Mouse (Mus musculus) heart, postnatal 14 days (tissue): ENCODE data around the gene Meox1. TPM values are rescaled to one million over a fixed set of nuclear protein-coding genes. Genes with fewer than 3 reads are reported as not detected.

ENCODE experiments used
- DNase-seq, 2 experiments: peaks; one replicate each; pipeline ENCODE4 v3.0.0; 2021 to 2022
- intact Hi-C: fragments of 180-260 bp; cut with DNase I; formaldehyde crosslinking; loops from one replicate; pipeline ENCODE4 v1.15.1; 2025
- total RNA-seq, 2 experiments: library from RNA; stranded (reverse); gene quantifications; 2 replicates each; pipeline ENCODE4 v1.2.3; 2021

The Meox1 gene
- total RNA-seq, 2 experiments from 2014 or later, result 13.4 to 18.0 TPM

DNA sequence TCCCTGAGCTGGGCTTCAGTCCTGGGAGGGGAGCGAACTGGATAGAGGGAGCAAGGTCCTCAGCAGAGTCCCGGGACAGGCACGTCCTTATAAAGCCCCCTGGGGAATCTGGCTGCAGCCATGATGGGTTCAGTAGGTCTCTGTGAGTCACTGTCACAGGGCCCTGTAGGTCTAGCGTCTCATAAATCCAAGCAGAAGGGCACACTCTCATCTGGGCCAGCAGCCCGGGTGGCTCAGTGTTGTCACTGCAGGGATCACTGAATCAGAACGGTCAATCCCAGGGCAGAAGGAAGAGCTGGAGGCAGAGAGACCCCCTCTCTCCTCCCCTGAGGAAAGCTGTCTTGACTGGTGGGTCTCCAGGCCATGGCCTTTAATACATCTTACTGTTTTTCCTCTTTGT, 14.6 kb upstream of the Meox1 start:
- no peak for DNase-seq
- intact Hi-C loops, result no loop called here

DNA sequence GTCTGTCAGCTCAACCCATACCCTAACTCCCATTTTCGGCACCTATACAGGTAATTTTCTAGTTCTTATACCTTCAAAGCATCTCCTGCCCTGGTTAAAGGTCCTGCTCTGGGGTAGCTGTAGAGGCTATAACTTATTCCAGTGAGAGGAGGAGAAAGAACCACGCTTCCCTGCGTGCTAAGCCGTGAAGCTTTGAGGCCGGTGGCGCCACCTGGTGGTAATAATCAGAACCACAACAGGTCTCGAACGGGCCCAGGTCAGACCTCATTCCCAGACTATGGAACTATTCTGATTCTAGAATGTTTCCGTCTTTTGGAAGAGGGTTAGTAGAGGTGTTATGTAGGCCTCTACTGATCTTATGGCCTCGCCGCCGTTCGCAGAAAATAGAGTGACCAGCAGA, 10.9 kb upstream of the Meox1 start:
- DNase-seq, result peak; percentile 85 to 93
- intact Hi-C loops, result loop anchor here (1.0 kb wide), 1 partner anchor 92 kb away; no protein-coding TSS in a partner anchor

DNA sequence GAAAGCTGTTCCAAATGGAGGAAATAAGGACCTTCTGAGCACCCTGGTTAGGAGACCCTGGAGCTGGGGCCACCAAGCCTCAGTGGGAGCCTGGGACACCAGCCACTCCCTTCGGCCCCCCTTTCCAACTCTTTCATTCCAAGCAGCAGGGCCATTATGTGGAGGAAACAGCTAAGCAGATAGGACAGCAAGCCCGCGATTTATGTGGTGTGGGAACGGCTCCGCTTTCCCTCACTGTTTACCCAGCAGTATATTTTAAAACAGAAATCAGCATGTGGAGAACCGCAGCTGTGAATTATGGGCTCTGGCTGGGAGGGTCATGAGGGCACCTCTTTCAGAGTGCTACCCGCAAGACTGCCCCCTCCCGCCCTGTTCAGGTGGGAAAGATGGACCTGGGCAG, 7.1 kb upstream of the Meox1 start:
- intact Hi-C loops, result loop anchor here (5.0 kb wide), 1 partner anchor 49 kb away; no protein-coding TSS in a partner anchor

DNA sequence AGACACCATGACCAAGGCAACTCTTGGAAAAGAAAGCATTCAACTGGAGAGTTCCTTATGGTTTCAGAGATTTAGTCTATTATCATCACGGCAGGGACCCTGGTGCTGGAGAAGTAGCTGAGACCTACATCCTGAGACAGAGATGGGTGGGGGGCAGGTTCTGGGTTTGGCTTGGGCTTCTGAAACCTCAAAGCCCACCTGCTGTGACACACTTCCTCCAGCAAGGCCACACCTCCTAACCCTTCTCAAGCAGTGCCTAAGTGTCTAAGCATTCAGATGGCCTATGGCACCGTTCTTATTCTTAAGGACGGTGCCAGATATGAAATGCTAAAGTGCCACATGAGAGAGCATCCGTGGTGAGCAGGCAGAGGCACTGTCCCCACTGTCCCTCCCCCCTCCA, 4.2 kb upstream of the Meox1 start:
- intact Hi-C loops, result no loop called here
- DNase-seq, result no peak

More for the DNA sequence above, 7.1 kb upstream of the Meox1 start:
- no peak for DNase-seq

DNA sequence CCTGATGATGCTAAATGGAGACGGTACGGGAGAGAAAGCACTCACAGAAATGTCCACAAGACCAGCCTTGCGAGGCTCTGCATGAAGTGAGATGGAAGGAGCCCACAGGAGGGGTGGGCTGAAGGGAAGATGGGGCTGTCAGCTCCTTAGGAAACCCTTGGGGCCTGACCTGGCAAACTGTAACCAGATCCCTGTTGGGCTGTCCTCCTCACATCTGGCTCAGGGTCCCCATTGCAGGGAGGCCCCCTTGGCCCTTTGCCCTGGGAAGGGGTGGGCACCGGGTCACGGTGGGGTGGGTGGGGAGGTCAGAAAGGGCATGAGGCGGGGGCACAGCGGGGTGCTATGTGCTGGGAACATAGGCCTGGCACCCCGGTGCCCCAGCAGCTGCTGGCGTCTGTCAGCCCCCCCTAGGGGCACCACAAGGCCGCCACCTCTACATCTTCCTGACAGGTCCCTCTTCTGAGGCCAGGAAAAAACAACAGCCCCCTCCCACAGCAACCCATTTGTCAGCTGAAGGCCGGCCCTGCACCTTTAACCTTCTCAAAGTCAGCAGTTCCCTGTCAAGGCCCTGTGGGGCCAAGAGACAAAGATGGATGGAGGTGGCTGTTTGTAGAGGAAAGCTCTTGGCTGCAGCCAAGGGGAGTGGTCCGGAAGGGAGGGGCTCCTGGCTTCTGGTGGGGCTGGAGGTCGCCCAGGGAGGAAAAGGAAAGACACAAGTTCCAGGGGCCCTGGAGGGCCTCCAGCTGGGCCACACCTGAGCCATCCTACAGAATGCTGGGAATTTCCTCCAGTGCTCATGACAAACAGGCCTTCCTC, 2.6 kb upstream of the Meox1 start:
- intact Hi-C loops, result loop anchor here (2.0 kb wide), 1 partner anchor 14 kb away; no protein-coding TSS in a partner anchor
- peak; percentile 48 to 64 for DNase-seq

DNA sequence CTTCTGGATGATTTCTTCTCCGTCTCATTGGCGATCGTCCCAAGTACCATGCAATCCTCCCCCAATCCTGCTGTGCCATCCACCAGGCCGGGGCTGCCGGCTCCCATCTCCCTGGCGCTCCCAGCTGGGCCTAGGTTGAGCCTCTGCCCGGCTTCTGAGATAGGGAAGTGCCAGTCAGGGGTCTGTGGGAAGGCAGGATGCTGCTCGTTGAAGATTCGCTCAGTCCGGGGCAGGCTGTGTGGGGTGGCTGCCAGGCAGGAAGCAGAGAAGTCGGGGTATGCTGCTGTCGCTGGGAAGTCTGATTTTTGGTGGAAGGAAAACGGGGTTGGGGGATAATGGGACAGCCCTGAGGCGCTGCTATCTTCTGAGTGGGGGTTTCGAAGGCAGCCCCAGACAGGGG, 614 bp downstream of the Meox1 start:
- intact Hi-C loops, result no loop called here

DNA sequence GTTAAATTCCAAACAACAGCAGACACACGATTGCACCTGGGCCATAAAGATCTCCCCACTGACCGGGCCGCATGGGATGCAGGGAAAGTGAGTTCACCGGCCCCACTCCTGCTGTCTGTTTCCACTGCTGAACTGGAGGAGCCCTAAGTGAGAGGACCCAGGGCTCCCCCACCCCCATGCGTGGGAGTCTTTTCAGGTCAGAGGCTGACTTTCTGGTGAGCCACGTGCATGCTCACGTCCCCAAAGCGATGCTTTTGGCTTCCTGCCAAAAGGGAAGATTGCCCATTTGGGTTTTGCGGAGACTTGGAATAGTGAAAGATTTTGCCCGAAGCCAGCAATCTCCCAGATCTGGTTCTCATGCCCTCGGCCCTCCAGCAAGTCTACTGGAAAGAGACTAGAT, 2.7 kb downstream of the Meox1 start:
- peak; percentile 41 to 48 for DNase-seq
- intact Hi-C loops, result no loop called here

More for the DNA sequence above, 614 bp downstream of the Meox1 start:
- peak in 1 of 2 experiments; percentile 56 for DNase-seq

DNA sequence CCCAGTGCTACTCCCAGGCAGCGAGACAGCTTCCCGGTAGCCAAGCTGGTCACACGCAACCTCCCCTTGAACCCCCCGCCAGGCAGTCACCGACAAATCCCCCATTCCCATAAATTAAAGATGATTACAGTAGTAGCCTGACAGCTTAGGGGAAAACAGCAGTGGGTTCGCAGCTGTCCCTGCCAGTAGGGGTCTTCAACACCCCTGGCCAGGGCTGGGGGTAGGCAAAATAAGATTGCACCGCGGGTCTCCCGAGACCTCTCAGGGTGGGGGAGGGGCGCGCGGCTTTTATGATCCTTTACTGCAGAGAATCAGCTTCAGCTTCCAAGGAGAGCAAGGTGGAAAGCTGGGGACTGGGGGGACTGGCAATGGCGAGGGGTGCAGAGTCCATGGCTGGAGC, 4.4 kb downstream of the Meox1 start:
- intact Hi-C loops, result no loop called here
- no peak for DNase-seq

DNA sequence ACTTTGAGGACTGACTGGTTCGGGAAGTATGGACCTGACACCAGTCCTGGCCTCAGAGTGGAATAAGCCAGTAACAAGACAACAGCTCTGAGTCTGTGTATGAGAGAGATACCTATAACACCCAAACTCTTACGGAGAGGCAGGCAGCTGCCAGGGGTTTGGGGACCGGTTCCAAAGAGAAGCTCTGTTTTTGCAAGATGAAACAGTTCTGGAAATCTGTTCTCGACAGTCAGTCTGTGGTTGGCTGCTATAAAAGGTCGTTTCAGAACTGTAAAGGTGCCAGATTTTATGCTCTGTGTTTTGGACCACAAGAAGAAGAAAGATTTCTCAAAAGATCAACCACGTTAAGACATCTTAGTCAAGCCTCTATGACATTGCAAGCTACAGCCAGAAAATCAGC, 5.4 kb downstream of the Meox1 start:
- no peak for DNase-seq
- intact Hi-C loops, result no loop called here

DNA sequence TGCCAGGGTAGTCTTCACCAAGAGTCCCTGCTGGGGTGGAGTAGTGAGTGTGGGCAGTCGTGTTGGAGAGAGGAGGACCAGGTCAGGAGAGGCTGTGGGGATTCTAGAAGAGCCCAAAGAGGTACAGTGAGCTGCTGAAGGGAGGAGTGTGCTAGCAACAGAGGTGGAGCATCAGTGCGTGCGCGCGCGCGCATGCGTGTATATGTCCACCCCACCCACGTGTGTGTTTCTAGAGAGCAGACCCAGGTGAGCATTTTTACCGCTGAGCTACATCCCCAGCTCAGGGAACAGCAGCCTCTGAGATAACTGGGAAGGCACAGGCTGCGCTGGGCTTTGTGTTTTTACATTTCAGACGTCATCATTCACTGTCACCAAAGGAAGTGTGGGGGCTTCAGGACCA, 7.7 kb downstream of the Meox1 start:
- DNase-seq, result no peak
- intact Hi-C loops, result no loop called here

DNA sequence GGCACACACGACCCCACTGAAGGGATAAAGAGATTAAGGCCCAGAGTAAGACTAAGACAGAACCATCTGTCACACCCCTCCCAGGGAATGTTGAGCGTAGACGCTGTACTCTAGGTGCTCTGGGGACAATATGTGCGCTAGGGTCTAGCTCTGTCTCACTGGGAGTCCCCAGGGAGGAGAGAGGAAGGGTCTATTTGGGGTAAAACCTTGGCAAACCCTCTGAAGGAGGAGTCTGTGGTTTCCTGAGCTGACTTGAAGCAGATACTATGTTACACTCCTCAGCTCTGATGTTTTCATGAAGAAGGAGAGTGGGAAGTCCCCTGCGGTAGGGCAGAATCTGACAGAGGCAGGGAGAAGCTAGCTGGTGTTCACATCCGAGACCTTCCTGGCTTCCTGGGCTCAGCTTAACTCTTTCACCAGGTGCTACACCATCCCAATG, 8.3 kb downstream of the Meox1 start:
- intact Hi-C loops, result no loop called here
- no peak for DNase-seq

DNA sequence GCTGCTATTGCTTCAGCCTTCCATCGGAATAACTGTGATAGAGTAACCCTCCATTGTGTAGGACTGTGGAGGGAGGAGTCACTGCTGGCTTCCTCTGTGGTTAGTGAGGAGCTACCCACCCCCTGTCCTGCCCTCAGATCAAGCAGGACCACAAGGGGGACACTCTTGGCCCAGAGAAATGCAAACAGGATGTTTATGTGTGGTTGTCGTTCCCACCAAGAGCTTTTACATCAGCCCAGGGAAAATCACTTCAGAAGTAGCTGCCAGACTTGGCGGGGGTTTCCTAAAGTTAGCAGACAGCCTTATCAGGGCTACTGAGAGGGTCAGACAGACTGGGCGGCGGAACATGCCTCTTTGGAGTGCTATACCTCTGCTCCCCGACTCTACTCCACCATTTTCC, 8.9 kb downstream of the Meox1 start:
- intact Hi-C loops, result no loop called here
- DNase-seq, result peak; percentile 35 to 45

DNA sequence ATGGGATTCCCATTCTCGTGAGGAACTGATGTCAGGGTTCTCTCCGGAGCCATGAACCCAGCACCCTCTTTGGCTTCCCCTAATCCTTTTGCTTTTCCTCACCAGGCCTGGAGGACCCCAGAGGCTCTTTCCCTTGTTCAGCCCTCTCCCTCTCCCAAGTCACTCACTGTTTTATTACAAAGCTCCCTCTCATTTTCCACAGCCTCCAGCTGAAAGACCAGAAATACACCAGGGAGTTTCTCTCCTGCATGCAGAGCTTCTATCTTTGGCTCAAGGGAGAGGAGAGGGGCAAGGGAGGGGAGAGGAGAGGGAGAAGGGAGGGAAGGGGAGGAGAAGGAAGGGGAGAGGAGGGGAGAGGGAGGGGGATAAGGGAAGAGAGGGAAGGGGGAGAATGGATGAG, 10.3 kb downstream of the Meox1 start:
- intact Hi-C loops, result loop anchor here (2.0 to 5.0 kb wide), 2 partner anchors 13 to 52 kb away; no protein-coding TSS in a partner anchor
- no peak for DNase-seq

DNA sequence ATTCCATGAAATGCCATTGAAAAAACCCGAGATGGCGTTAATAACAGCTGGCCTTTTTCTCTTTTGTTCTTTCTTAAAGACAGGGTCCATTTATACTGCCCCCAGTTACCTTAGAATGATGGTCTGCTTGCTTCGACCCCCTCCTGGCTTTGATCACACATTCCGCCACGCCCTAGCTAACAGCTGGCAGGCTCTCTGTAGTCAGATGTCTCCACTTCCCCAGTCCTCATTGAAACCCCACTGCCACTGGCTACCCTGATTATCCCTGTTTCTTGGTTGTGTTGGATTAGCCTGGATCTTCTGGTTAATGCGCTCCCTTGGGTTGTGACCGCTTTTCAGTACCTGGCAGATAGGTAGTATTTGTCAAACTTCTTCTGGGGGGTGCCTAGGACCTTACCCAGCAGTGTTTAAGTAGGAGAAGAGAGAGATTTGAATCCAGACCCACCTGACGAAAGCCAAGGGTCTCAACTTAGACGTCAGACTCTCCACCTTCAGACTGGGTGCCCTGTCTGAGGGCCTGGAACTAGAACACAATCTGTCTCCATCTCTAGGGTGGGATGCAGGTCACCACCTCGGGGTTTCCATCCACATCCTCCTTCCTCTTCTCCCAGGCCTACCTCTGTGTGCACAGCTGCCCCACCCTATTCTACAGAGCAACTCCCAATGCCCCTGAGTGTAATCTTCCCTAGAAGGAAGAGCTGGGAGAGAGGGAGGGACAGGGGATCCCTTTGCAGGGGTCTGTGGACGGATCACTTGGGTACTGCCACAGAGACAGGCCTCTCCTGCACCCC, 11.5 kb downstream of the Meox1 start:
- intact Hi-C loops, result loop anchor here (2.0 to 5.0 kb wide), 2 partner anchors 14 to 50 kb away; no protein-coding TSS in a partner anchor
- DNase-seq, result no peak

DNA sequence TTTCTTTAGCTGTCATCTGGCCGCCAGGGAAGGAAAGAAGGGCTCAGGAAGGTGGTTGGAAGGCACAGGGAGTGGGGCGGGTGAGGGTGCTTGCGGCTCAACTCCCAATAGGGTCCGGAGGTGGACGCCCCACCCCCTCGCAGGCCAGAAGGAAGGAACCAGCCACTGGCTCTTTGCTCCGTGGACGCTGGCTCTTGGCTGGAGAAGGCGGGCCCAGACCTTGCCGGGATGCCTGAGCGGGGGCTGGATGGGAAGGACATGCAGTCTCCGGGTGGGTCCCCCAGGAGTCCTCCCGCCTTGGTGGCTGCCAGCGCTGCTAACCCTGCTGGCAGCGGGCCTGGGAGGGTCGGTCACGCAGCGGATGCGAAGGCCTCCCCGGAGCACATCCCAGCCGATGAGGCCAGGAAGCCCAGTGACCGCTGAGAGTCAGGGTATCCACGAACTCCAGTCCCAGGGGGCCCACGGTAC, 12.5 kb downstream of the Meox1 start:
- intact Hi-C loops, result loop anchor here (2.0 to 5.0 kb wide), 3 partner anchors 15 to 49 kb away; no protein-coding TSS in a partner anchor
- peak; percentile 91 to 93 for DNase-seq

DNA sequence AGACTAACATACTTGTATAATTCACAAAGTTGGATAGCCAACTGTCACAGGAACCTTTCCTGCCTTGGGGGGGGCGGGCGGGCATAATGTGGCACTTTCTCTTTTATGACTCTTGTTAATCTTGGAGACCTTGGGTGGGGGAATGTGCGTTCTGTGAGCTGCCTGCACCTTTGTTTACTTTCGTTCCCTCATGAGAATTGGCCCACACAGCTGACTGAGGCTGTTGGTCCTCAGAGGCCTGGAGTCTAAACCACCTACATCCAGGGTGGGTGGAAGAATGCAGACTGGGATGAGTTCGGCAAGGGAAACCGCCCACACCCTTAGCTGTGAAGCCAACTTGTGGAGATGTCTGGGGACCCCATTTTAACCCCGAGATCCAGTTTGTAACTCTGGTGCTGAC, 13.0 kb downstream of the Meox1 start:
- DNase-seq, result no peak
- intact Hi-C loops, result loop anchor here (2.0 to 5.0 kb wide), 2 partner anchors 26 to 49 kb away; no protein-coding TSS in a partner anchor

DNA sequence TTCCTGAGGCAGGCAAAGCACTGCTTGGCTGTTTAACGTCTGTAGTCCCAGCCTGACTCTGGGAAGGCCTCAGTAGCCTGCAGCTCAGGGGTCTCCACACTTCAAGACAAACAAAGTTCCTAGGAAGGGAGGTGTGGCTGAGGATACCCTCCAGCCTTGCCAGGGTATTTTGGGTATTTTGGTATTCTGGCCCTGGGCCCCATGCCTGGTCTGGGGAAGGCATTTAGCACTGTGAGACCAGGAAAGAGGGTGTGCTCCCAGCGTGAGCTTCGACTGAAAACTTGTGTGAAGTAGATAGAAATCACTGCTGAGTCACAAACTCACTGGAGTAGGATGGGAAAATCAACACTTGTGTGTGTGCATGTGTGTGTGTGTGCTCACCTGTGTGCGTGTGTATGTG, 14.5 kb downstream of the Meox1 start:
- intact Hi-C loops, result loop anchor here (2.0 to 5.0 kb wide), 2 partner anchors 25 to 47 kb away; no protein-coding TSS in a partner anchor

DNA sequence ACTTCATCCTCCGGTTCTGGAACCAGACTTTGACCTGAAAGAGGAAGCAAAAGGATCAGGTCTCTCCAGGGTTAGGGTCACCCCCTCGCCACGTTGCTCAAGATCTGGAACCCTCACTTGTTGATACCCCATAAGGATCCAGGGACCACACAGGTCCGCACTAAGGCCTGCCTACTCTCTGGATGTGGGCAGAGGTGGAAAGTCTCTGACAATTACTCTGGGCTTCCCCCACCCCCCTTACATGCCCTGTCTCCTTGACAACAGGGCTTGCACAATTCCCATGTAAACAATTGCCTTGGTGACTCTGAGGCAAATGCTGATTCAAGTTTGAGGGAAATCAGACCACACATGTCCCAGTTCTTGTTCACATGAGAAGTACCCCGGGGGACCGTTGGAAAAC, 15.5 kb downstream of the Meox1 start:
- intact Hi-C loops, result no loop called here
- no peak for DNase-seq

More for the DNA sequence above, 14.5 kb downstream of the Meox1 start:
- DNase-seq, result no peak

DNA sequence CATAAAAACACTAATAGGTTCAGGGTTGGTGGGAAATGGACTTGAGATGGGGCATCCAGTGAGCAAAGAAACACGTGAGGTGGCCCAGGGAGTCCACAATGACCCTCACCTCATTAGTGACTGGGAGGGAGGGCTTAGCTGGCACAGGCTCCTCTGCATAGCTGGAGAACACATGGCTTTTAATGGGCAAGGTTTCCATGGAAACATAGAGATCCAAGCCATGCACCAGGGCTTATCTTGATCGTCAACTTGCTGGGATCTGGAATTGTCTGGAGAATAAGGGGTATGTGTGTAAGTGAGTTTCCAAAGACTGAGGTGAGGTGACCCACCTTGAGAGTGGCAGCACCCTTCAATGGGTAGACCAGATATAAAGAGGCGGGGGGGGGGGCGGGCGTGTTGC, 19.2 kb downstream of the Meox1 start:
- intact Hi-C loops, result no loop called here
- DNase-seq, result no peak

DNA sequence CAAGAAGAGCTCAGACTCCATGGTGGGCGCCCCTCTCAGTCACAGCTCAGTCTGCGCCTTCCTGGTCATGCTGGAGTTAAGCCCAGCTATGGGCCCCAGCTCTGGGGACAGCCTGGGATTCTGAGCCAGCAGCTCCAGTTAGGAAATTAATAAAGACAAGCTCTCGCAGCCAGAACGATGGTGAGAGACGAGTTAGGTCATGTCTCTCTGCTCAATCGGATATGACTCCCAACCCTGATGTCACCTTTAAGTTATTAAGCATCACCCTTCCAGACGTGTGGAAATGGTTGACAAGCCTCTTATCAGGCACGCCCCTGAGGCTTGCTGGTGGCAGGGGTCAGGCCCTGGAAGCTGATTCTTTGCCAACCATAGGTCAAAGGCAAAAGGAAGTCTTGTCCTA, 20.3 kb downstream of the Meox1 start:
- intact Hi-C loops, result no loop called here
- peak in 1 of 2 experiments; percentile 48 for DNase-seq

DNA sequence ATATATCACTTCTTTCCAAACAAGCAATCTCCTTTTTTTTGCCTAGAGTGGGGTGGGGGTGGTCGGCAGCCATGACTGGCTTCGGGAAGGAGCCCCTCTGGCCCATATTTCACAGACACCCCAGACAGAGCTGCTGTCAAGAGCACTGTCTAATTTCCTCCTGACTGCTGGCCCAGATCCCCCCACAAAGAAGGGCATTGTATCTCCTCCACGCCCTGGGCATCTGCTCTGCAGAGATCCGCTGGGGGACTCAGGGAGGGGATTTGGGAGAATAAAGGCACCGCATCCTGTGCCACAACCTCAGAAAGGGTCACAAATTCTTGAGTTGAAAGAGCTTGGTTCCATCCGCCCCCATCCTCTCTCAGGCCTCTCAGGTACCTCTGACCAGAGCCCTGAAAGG, 22.7 kb downstream of the Meox1 start:
- DNase-seq, result no peak
- intact Hi-C loops, result no loop called here
